Mouse (Mus musculus) forebrain, embryonic 10.5 days (tissue): ENCODE results near the gene Ppp2r1b. TPM values are rescaled to one million over a fixed set of nuclear protein-coding genes. Genes with fewer than 3 reads are reported as not detected.

ENCODE experiments used
- DNase-seq: peaks from one replicate; pipeline ENCODE4 v3.0.0-alpha.2; 2017; ENCODE audit warnings: low spot score; ENCODE audit errors: extremely low spot score
- H3K27ac ChIP-seq: fragments of 300-500 bp; sonication (generic); 2 replicates; pipeline ENCODE4 v1.5.1; 2016; ENCODE audit warnings: mild to moderate bottlenecking
- H3K27me3 ChIP-seq: fragments of 300-500 bp; sonication (generic); 2 replicates; pipeline ENCODE4 v1.6.1; 2016; ENCODE audit warnings: mild to moderate bottlenecking; ENCODE audit not compliant: poor library complexity, severe bottlenecking
- H3K36me3 ChIP-seq: fragments of 300-500 bp; sonication (generic); replicated peaks from 2 replicates; pipeline ENCODE4 v1.6.1; 2016; ENCODE audit warnings: mild to moderate bottlenecking, moderate library complexity
- H3K4me1 ChIP-seq: fragments of 300-500 bp; sonication (generic); 2 replicates; pipeline ENCODE4 v1.6.1; 2016
- H3K4me3 ChIP-seq: fragments of 300-500 bp; sonication (generic); 2 replicates; pipeline ENCODE4 v1.5.1; 2016; ENCODE audit warnings: mild to moderate bottlenecking, moderate library complexity
- H3K9me3 ChIP-seq: fragments of 300-500 bp; sonication (generic); 2 replicates; pipeline ENCODE4 v1.6.1; 2016; ENCODE audit warnings: mild to moderate bottlenecking, moderate library complexity
- WGBS: fragments of 180-500 bp; shearing (Covaris S2); methylation state at CpG from one replicate; pipeline ENCODE4 v1.1.7; 2016; 5-methylcytosine and 5-hydroxymethylcytosine counted together
- polyA plus RNA-seq: library from polyadenylated mRNA; unstranded; fragments of >200 nt; fragmentation: Nextera tagmentation; extraction: Ambion mirVana; gene quantifications from 2 replicates; pipeline ENCODE4 v1.2.1, GENCODE M21; 2016

Gene Ppp2r1b
- polyA plus RNA-seq, 1 experiment from 2014 or later = 170 TPM

GRCm38 (mm10) chr9:50905321-50905720, 60.2 kb downstream of the Ppp2r1b start:
- 90% methylated on average over 3 of the region's 3 CpGs for WGBS
- H3K4me1 ChIP-seq = no peaks in the 10 kb centered on the region; the same call in 1 of the 2 replicates
- H3K27ac ChIP-seq = no peak overlapping the region
- H3K4me3 ChIP-seq = no peak overlapping the region
- H3K36me3 ChIP-seq = peaks cover 5% of the 10 kb centered on the region; the same call in 1 of the 2 replicates
- DNase-seq = no peak
- no peaks in the 10 kb centered on the region for H3K27me3 ChIP-seq
- H3K9me3 ChIP-seq = no peaks in the 10 kb centered on the region

- 95% methylated on average over 7 of the region's 7 CpGs for WGBS
- Histone ChIP-seq H3K4me1 (no peaks in the 10 kb centered on the region), H3K4me3 (no peak overlapping the region), H3K36me3 (peaks cover 28% of the 10 kb centered on the region), H3K27ac (no peak overlapping the region), H3K27me3 (no peaks in the 10 kb centered on the region), H3K9me3 (no peaks in the 10 kb centered on the region)
- no peak for DNase-seq
Observed at GRCm38 (mm10) chr9:50911861-50912515, 66.9 kb downstream of the Ppp2r1b start.

GRCm38 (mm10) chr9:50918131-50918530, 73.0 kb downstream of the Ppp2r1b start:
- Histone ChIP-seq H3K36me3 (peaks cover 6% of the 10 kb centered on the region; the same call in 1 of the 2 replicates), H3K4me3 (no peak overlapping the region), H3K9me3 (no peaks in the 10 kb centered on the region), H3K27me3 (no peaks in the 10 kb centered on the region), H3K27ac (no peak overlapping the region), H3K4me1 (no peaks in the 10 kb centered on the region)
- WGBS = 91% methylated on average over 3 of the region's 3 CpGs
- no peak for DNase-seq

- Histone ChIP-seq H3K27me3 (no peaks in the 10 kb centered on the region), H3K27ac (no peak overlapping the region), H3K4me1 (no peaks in the 10 kb centered on the region), H3K9me3 (no peaks in the 10 kb centered on the region), H3K4me3 (no peak overlapping the region), H3K36me3 (no peaks in the 10 kb centered on the region)
- DNase-seq = no peak
- 95% methylated on average over 2 of the region's 2 CpGs for WGBS
Observed at GRCm38 (mm10) chr9:50919554-50919953, 74.5 kb downstream of the Ppp2r1b start.

GRCm38 (mm10) chr9:50920933-50921895, 76.1 kb downstream of the Ppp2r1b start:
- WGBS = 91% methylated on average over 3 of the region's 3 CpGs
- Histone ChIP-seq H3K4me1 (no peaks in the 10 kb centered on the region), H3K4me3 (no peak overlapping the region), H3K27me3 (no peaks in the 10 kb centered on the region), H3K36me3 (no peaks in the 10 kb centered on the region), H3K27ac (no peak overlapping the region), H3K9me3 (no peaks in the 10 kb centered on the region)
- DNase-seq = no peak

- no peaks in the 10 kb centered on the region for H3K4me1 ChIP-seq
- no peak overlapping the region for H3K27ac ChIP-seq
- H3K4me3 ChIP-seq = no peak overlapping the region
- H3K36me3 ChIP-seq = peaks cover under 1% of the 10 kb centered on the region
- no peaks in the 10 kb centered on the region for H3K27me3 ChIP-seq
- DNase-seq = no peak
- H3K9me3 ChIP-seq = no peaks in the 10 kb centered on the region
- 86% methylated on average over 5 of the region's 5 CpGs for WGBS
Observed at GRCm38 (mm10) chr9:50922363-50923153, 77.5 kb downstream of the Ppp2r1b start.

GRCm38 (mm10) chr9:50924454-50924853, 79.4 kb downstream of the Ppp2r1b start:
- H3K4me3 ChIP-seq = no peak overlapping the region
- H3K9me3 ChIP-seq = no peaks in the 10 kb centered on the region
- H3K36me3 ChIP-seq = peaks cover 9% of the 10 kb centered on the region
- no peaks in the 10 kb centered on the region for H3K4me1 ChIP-seq
- DNase-seq = no peak
- H3K27ac ChIP-seq = no peak overlapping the region
- no peaks in the 10 kb centered on the region for H3K27me3 ChIP-seq

- 91% methylated on average over 4 of the region's 4 CpGs for WGBS
- H3K36me3 ChIP-seq = peaks cover 13% of the 10 kb centered on the region
- no peak overlapping the region for H3K27ac ChIP-seq
- no peak overlapping the region for H3K4me3 ChIP-seq
- H3K4me1 ChIP-seq = no peaks in the 10 kb centered on the region
- no peaks in the 10 kb centered on the region for H3K9me3 ChIP-seq
- no peak for DNase-seq
- no peaks in the 10 kb centered on the region for H3K27me3 ChIP-seq
Observed at GRCm38 (mm10) chr9:50925801-50926200, 80.7 kb downstream of the Ppp2r1b start.

- H3K36me3 ChIP-seq = peaks cover 55% of the 10 kb centered on the region
- no peak overlapping the region for H3K27ac ChIP-seq
- DNase-seq = no peak
- no peaks in the 10 kb centered on the region; the same call in 1 of the 2 replicates for H3K9me3 ChIP-seq
- no peaks in the 10 kb centered on the region for H3K4me1 ChIP-seq
- H3K27me3 ChIP-seq = no peaks in the 10 kb centered on the region
- H3K4me3 ChIP-seq = no peak overlapping the region
Observed at GRCm38 (mm10) chr9:50929986-50930385, 84.9 kb downstream of the Ppp2r1b start.

- no peaks in the 10 kb centered on the region for H3K9me3 ChIP-seq
- H3K4me1 ChIP-seq = peaks cover 4% of the 10 kb centered on the region; the same call in 1 of the 2 replicates
- 93% methylated on average over 3 of the region's 3 CpGs for WGBS
- H3K4me3 ChIP-seq = no peak overlapping the region
- H3K27ac ChIP-seq = no peak overlapping the region
- DNase-seq = no peak
- H3K36me3 ChIP-seq = peaks cover 4% of the 10 kb centered on the region; the same call in 1 of the 2 replicates
- no peaks in the 10 kb centered on the region for H3K27me3 ChIP-seq
Observed at GRCm38 (mm10) chr9:50941804-50942401, 96.8 kb downstream of the Ppp2r1b start.

- Histone ChIP-seq H3K9me3 (no peaks in the 10 kb centered on the region), H3K4me1 (peaks cover 4% of the 10 kb centered on the region; the same call in 1 of the 2 replicates), H3K27me3 (no peaks in the 10 kb centered on the region), H3K27ac (no peak overlapping the region), H3K36me3 (peaks cover 4% of the 10 kb centered on the region; the same call in 1 of the 2 replicates), H3K4me3 (no peak overlapping the region)
- no peak for DNase-seq
- WGBS = 78% methylated on average over 2 of the region's 2 CpGs
Observed at GRCm38 (mm10) chr9:50942711-50943110, 97.6 kb downstream of the Ppp2r1b start.
